Mouse (Mus musculus) heart, embryonic 10.5 days (tissue): ENCODE measurements at regions not wholly inside any gene's neighbourhood (a gene's known extent, or its start where the extent isn't known, plus 50 kb on each side); places are given as distances from the start of the nearest gene placed in this dataset.

Source experiments
- DNase-seq: peaks from one replicate; pipeline ENCODE4 v3.0.0-alpha.2; 2017; ENCODE audit warnings: low spot score
- H3K27ac ChIP-seq: fragments of 300-500 bp; sonication (generic); 2 replicates; pipeline ENCODE4 v1.5.1; 2016; ENCODE audit warnings: mild to moderate bottlenecking
- H3K27me3 ChIP-seq: fragments of 300-500 bp; sonication (generic); 2 replicates; pipeline ENCODE4 v1.6.1; 2016; ENCODE audit warnings: mild to moderate bottlenecking; ENCODE audit not compliant: poor library complexity, insufficient read depth, severe bottlenecking
- H3K36me3 ChIP-seq: fragments of 300-500 bp; sonication (generic); 2 replicates; pipeline ENCODE4 v1.6.1; 2016; ENCODE audit warnings: mild to moderate bottlenecking, moderate library complexity
- H3K4me1 ChIP-seq: fragments of 300-500 bp; sonication (generic); 2 replicates; pipeline ENCODE4 v1.6.1; 2016; ENCODE audit warnings: mild to moderate bottlenecking
- H3K4me3 ChIP-seq: fragments of 300-500 bp; sonication (generic); 2 replicates; pipeline ENCODE4 v1.5.1; 2016; ENCODE audit warnings: mild to moderate bottlenecking, moderate library complexity
- H3K9me3 ChIP-seq: fragments of 300-500 bp; sonication (generic); 2 replicates; pipeline ENCODE4 v1.6.1; 2016; ENCODE audit warnings: mild to moderate bottlenecking, moderate library complexity
- WGBS: fragments of 180-500 bp; shearing (Covaris S2); methylation state at CpG from one replicate; pipeline ENCODE4 v1.1.7; 2016; 5-methylcytosine and 5-hydroxymethylcytosine counted together

- DNase-seq = no peak
- WGBS = 58% methylated on average over 9 of the region's 9 CpGs
Measured at GRCm38 (mm10) chr13:111936081-111936857, 127.5 kb upstream of the Map3k1 start.

GRCm38 (mm10) chr13:111936983-111937382 lies 128.2 kb upstream of the Map3k1 start:
- H3K4me1 ChIP-seq = peaks cover 28% of the 10 kb centered on the region
- H3K27me3 ChIP-seq = no peaks in the 10 kb centered on the region
- no peaks in the 10 kb centered on the region for H3K36me3 ChIP-seq
- DNase-seq = no peak
- H3K27ac ChIP-seq = no peak overlapping the region
- H3K9me3 ChIP-seq = no peaks in the 10 kb centered on the region
- 59% methylated on average over 8 of the region's 8 CpGs for WGBS
- no peak overlapping the region for H3K4me3 ChIP-seq

More at GRCm38 (mm10) chr13:111936081-111936857, 127.5 kb upstream of the Map3k1 start:
- peak overlapping the region; percentile 44; the same call in 1 of the 2 replicates for H3K27ac ChIP-seq
- H3K36me3 ChIP-seq = no peaks in the 10 kb centered on the region
- peaks cover 28% of the 10 kb centered on the region for H3K4me1 ChIP-seq
- no peaks in the 10 kb centered on the region for H3K9me3 ChIP-seq
- no peaks in the 10 kb centered on the region for H3K27me3 ChIP-seq
- no peak overlapping the region for H3K4me3 ChIP-seq

- Histone ChIP-seq H3K4me3 (no peak overlapping the region), H3K36me3 (no peaks in the 10 kb centered on the region), H3K9me3 (no peaks in the 10 kb centered on the region), H3K4me1 (peaks cover 33% of the 10 kb centered on the region), H3K27me3 (no peaks in the 10 kb centered on the region), H3K27ac (peak overlapping the region; percentile 42; the same call in 1 of the 2 replicates)
- WGBS = 34% methylated on average over 8 of the region's 8 CpGs
- DNase-seq = no peak
Measured at GRCm38 (mm10) chr13:111938896-111939422, 130.2 kb upstream of the Map3k1 start.

GRCm38 (mm10) chr13:111939534-111940115 lies 130.8 kb upstream of the Map3k1 start:
- no peak for DNase-seq
- H3K27ac ChIP-seq = no peak overlapping the region
- H3K4me1 ChIP-seq = peaks cover 35% of the 10 kb centered on the region
- no peak overlapping the region for H3K4me3 ChIP-seq
- H3K27me3 ChIP-seq = no peaks in the 10 kb centered on the region
- WGBS = 73% methylated on average over 6 of the region's 6 CpGs
- no peaks in the 10 kb centered on the region for H3K36me3 ChIP-seq
- no peaks in the 10 kb centered on the region for H3K9me3 ChIP-seq

- Histone ChIP-seq H3K4me1 (peaks cover 35% of the 10 kb centered on the region), H3K4me3 (no peak overlapping the region), H3K36me3 (no peaks in the 10 kb centered on the region), H3K27ac (no peak overlapping the region), H3K9me3 (no peaks in the 10 kb centered on the region), H3K27me3 (no peaks in the 10 kb centered on the region)
- DNase-seq = no peak
- 92% methylated on average over 4 of the region's 4 CpGs for WGBS
Measured at GRCm38 (mm10) chr13:111940275-111940674, 131.5 kb upstream of the Map3k1 start.

- 72% methylated on average over 6 of the region's 6 CpGs for WGBS
- Histone ChIP-seq H3K4me1 (peaks cover 30% of the 10 kb centered on the region), H3K36me3 (no peaks in the 10 kb centered on the region), H3K9me3 (no peaks in the 10 kb centered on the region), H3K27ac (peak overlapping the region; percentile 52; the same call in 1 of the 2 replicates), H3K4me3 (no peak overlapping the region), H3K27me3 (no peaks in the 10 kb centered on the region)
- no peak for DNase-seq
Measured at GRCm38 (mm10) chr13:111940796-111941513, 132.2 kb upstream of the Map3k1 start.

GRCm38 (mm10) chr13:111941946-111942345 lies 133.2 kb upstream of the Map3k1 start:
- DNase-seq = no peak
- H3K27ac ChIP-seq = peak overlapping the region; percentile 52; the same call in 1 of the 2 replicates
- H3K9me3 ChIP-seq = no peaks in the 10 kb centered on the region
- H3K27me3 ChIP-seq = no peaks in the 10 kb centered on the region
- H3K4me1 ChIP-seq = peaks cover 20% of the 10 kb centered on the region
- 93% methylated on average over 4 of the region's 4 CpGs for WGBS
- no peak overlapping the region for H3K4me3 ChIP-seq
- no peaks in the 10 kb centered on the region for H3K36me3 ChIP-seq

- H3K36me3 ChIP-seq = no peaks in the 10 kb centered on the region
- H3K27me3 ChIP-seq = no peaks in the 10 kb centered on the region
- 58% methylated on average over 15 of the region's 15 CpGs for WGBS
- H3K4me3 ChIP-seq = no peak overlapping the region
- no peaks in the 10 kb centered on the region for H3K9me3 ChIP-seq
- no peak for DNase-seq
- peak overlapping the region; percentile 56; the same call in 1 of the 2 replicates for H3K27ac ChIP-seq
- peaks cover 15% of the 10 kb centered on the region for H3K4me1 ChIP-seq
Measured at GRCm38 (mm10) chr13:111943392-111944088, 134.7 kb upstream of the Map3k1 start.

GRCm38 (mm10) chr13:111944089-111944406 lies 135.3 kb upstream of the Map3k1 start:
- no peaks in the 10 kb centered on the region for H3K36me3 ChIP-seq
- H3K27me3 ChIP-seq = no peaks in the 10 kb centered on the region
- 12% methylated on average over 5 of the region's 5 CpGs for WGBS
- no peaks in the 10 kb centered on the region for H3K9me3 ChIP-seq
- peaks cover 10% of the 10 kb centered on the region for H3K4me1 ChIP-seq
- DNase-seq = no peak
- peak overlapping the region; percentile 56; the same call in 1 of the 2 replicates for H3K27ac ChIP-seq
- H3K4me3 ChIP-seq = no peak overlapping the region

GRCm38 (mm10) chr13:111946271-111946670 lies 137.5 kb upstream of the Map3k1 start:
- H3K9me3 ChIP-seq = no peaks in the 10 kb centered on the region
- H3K27ac ChIP-seq = no peak overlapping the region
- no peaks in the 10 kb centered on the region for H3K27me3 ChIP-seq
- no peak overlapping the region for H3K4me3 ChIP-seq
- peaks cover 7% of the 10 kb centered on the region for H3K4me1 ChIP-seq
- WGBS = 83% methylated on average over 4 of the region's 4 CpGs
- DNase-seq = no peak
- no peaks in the 10 kb centered on the region for H3K36me3 ChIP-seq

GRCm38 (mm10) chr13:111946811-111947210 lies 138.0 kb upstream of the Map3k1 start:
- H3K4me3 ChIP-seq = no peak overlapping the region
- no peaks in the 10 kb centered on the region for H3K27me3 ChIP-seq
- H3K27ac ChIP-seq = no peak overlapping the region
- no peaks in the 10 kb centered on the region for H3K36me3 ChIP-seq
- DNase-seq = no peak
- no peaks in the 10 kb centered on the region for H3K9me3 ChIP-seq
- 90% methylated on average over 8 of the region's 8 CpGs for WGBS
- H3K4me1 ChIP-seq = peaks cover 7% of the 10 kb centered on the region

GRCm38 (mm10) chr13:111948395-111948794 lies 139.6 kb upstream of the Map3k1 start:
- 73% methylated on average over 3 of the region's 3 CpGs for WGBS
- Histone ChIP-seq H3K9me3 (no peaks in the 10 kb centered on the region), H3K4me3 (no peak overlapping the region), H3K27ac (no peak overlapping the region), H3K4me1 (peaks cover 7% of the 10 kb centered on the region), H3K27me3 (no peaks in the 10 kb centered on the region), H3K36me3 (no peaks in the 10 kb centered on the region)
- no peak for DNase-seq
